Mouse (Mus musculus) myocyte (in vitro differentiated cells): ENCODE data around the gene Edn2.

ENCODE experiments used
- POLR2A ChIP-seq: IDR thresholded peaks from one replicate; pipeline ENCODE4 v1.6.1; 2011; ENCODE audit warnings: low read depth, mild to moderate bottlenecking, control low read depth, moderate library complexity; ENCODE audit not compliant: insufficient read length
- TCF12 ChIP-seq: IDR thresholded peaks from one replicate; pipeline ENCODE4 v1.6.1; 2011; ENCODE audit warnings: mild to moderate bottlenecking, control low read depth; ENCODE audit not compliant: poor library complexity, insufficient read depth, severe bottlenecking

GRCm38 (mm10) chr4:120191987-120192386, 31.0 kb downstream of the Edn2 start:
- TF ChIP-seq TCF12, result no peak
- TF ChIP-seq POLR2A, result no peak
